Mouse (Mus musculus) cerebellum, postnatal 4 days (tissue): ENCODE data around the gene Ttc9c.

Source experiments
- DNase-seq, 2 experiments: peaks; one replicate each; pipeline ENCODE4 v3.0.0; 2022; ENCODE audit warnings: low spot score in 2 of 2, mixed read lengths in 1 of 2

The Ttc9c gene

GRCm38 (mm10) chr19:8830664-8831063, 11.5 kb upstream of the Ttc9c start:
- DNase-seq: no peak

DNA sequence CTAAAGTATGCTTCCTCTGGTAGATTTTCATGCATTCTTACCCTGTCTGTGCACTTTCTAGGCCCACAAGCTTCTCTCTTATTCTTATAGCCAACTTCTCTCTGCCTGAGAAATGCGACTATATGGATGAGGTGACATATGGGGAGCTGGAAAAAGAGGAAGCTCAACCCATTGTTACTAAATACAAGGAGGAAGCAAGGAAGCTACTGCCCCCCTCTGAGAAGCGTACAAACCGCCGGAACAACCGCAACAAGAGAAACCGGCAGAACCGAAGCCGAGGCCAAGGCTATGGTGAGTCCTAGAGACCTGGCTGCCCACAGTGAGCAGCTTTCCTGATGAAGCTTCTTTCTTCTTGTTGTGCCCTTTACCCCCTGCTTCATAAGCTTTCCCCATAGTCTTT, 10.5 kb upstream of the Ttc9c start, which contains the start of gene AC129217.1:
Gene AC129217.1, plus strand, starts transcription at position 114 of the 400 bp plus-strand sequence.
- DNase-seq: no peak

GRCm38 (mm10) chr19:8822696-8823095, 3.6 kb upstream of the Ttc9c start:
- DNase-seq: no peak

DNA sequence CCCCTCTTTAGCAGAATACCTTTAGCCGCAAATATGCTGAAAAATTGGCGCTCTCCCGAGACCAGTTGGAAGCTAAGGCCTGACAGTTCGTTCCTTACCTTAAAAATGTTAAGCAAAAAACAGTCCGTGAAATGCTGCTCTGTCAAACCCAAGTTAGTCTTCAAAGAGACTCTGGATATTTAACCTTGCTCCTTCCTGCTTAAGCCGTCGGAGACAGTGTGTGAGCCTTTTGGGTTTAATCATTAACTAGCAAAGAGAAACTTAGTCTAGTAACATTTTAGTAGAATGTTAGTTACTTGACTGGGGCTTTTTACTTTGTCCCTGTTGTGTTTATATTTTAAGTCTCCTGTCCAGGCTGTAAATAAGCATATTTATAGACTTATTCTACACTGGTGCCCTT, 2.0 kb upstream of the Ttc9c start:
- DNase-seq: no peak

- no peak for DNase-seq
Measured at GRCm38 (mm10) chr19:8820424-8820956, 1.4 kb upstream of the Ttc9c start.

DNA sequence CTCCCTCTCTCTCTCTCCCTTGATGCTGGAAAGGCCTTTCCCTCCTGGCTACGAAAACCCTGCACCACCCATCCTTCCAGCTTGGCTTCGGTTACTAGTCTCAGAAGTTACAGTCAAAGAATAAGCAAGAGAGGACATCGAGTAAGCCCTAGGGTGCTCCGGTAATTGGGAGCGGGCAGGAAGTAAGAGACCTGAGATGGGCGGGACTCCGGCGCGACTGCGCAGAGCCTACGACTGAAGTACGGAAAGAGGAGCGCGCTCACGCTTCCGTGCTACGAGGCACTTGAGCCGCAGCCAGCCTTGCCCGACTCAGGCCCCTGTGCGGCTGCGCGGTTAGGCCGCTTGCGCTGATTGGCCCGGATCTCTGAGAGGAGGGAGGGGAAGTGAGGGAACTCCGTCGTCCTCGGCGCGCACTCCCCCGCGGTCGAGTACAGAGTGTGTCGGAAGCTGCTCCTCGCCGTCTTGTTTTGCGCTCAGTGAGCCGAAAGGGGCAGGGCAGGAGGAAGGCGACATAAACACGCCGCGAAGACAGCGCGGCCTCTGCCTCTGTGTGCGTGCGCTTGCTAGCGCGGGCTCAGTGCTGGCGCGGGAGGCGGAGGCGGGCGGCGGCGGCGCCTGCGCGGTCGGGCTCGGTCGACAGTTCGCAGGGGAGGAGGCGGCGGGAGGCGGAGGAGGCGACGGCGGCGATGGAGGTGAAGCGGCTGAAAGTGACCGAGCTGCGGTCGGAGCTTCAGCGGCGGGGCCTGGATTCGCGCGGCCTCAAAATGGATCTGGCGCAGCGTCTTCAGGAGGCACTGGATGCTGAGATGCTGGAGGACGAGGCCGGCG, 677 bp upstream of the Ttc9c start, which contains the start of gene Hnrnpul2:
Gene Hnrnpul2, plus strand, starts transcription at position 415 of the 828 bp plus-strand sequence.
- DNase-seq: peak; percentile 94 to 96

- DNase-seq: no peak
Measured at GRCm38 (mm10) chr19:8818301-8818798, 783 bp downstream of the Ttc9c start.

- no peak for DNase-seq
Measured at GRCm38 (mm10) chr19:8817001-8817400, 2.1 kb downstream of the Ttc9c start.

GRCm38 (mm10) chr19:8815812-8816211, 3.3 kb downstream of the Ttc9c start:
- no peak for DNase-seq

GRCm38 (mm10) chr19:8806810-8807209, 12.3 kb downstream of the Ttc9c start:
- DNase-seq: no peak

DNA sequence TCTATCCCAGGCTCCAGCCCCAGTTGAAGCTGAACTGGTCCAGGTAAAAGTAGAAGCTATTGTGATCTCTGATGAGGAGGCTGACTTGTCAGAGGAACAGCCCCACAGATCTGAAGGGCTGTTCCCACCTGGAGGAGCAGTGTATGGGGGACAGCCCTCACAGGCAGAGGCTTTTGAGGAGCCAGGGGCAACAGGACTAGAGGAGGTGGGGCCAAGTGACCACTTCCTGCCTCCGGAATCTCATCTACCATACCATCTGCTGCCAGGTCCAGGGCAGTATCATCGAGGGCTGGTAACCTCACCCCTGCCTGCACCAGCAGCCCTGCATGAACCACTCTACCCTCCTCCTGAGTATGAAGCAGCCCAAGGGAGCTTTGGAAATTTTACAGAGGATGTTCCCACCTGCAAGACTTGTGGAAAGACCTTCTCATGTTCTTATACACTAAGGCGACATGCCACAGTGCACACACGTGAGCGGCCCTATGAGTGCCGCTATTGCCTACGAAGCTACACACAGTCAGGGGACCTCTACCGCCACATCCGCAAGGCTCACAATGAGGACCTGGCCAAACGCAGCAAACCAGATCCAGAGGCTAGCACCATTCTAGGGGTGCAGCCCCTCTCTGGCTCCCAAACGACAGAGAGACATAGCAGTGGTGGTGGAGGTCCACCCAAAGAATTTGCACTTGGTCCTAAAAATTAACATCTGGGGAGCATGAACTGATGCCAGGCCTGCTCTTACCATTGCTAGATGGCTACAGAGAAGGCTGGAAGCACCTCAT, 15.1 kb downstream of the Ttc9c start:
- no peak for DNase-seq

- no peak for DNase-seq
Measured at GRCm38 (mm10) chr19:8803204-8803780, 15.8 kb downstream of the Ttc9c start.

GRCm38 (mm10) chr19:8802130-8802821, 16.9 kb downstream of the Ttc9c start, which contains the start of gene Zbtb3:
Gene Zbtb3 (plus strand): TSS chr19:8802555.
- peak; percentile 73 to 88 for DNase-seq

GRCm38 (mm10) chr19:8798947-8799315, 20.2 kb downstream of the Ttc9c start:
- no peak for DNase-seq

- DNase-seq: peak; percentile 60 to 85
Measured at GRCm38 (mm10) chr19:8798264-8798946, 20.7 kb downstream of the Ttc9c start, which contains the start of gene Polr2g. Gene Polr2g (minus strand): TSS chr19:8798577.

GRCm38 (mm10) chr19:8790171-8790570, 29.0 kb downstream of the Ttc9c start:
- no peak for DNase-seq

DNA sequence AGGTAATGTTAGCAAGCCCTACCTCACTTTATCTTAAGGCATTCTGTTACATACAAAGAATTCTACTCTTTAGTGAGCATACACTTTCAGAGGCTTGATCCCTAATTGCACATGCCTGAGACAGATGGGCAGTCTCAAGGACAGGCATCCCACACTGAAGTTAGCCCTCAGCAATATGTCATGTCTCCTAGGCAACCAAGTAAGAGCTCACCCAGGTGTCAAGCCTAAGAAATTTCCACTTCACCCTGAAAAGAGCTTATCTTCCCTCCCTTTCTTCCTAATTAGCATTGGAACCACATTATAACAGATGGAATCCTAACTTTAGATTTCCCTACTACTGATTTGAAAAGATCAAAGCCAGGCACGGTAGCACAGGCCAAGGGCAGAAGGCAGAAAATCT, 30.0 kb downstream of the Ttc9c start:
- no peak for DNase-seq

GRCm38 (mm10) chr19:8788521-8788920, 30.6 kb downstream of the Ttc9c start:
- no peak for DNase-seq

GRCm38 (mm10) chr19:8786008-8786781, 32.9 kb downstream of the Ttc9c start, which contains the start of gene Taf6l:
Gene Taf6l (minus strand): TSS chr19:8786417.
- DNase-seq: peak; percentile 71 to 84
